Mouse (Mus musculus) megakaryocyte-erythroid progenitor cell, adult 5-6 weeks (primary cell): Measurements from ENCODE around the gene Tbc1d2b. TPM values are rescaled to one million over a fixed set of nuclear protein-coding genes. Genes with fewer than 3 reads are reported as not detected.
A peak's percentile ranks its signal among the peaks of the same experiment; 100 is the strongest.

Experiments used
- ATAC-seq: replicated peaks from 2 replicates; pipeline ENCODE4 v1.8.0; 2016; ENCODE audit warnings: mild to moderate bottlenecking, inconsistent platforms; ENCODE audit not compliant: severe bottlenecking, poor library complexity, low FRiP score, low TSS enrichment
- total RNA-seq, 2 experiments: library from RNA; stranded (forward) in 1 of 2; stranded (reverse) in 1 of 2; fragments of 200-1000, 215-1000 nt in 1 of 2; fragments of >200 nt in 1 of 2; fragmentation: Nextera tagmentation in 1 of 2; gene quantifications; 2 replicates each; pipeline ENCODE4 v1.2.3; 2014 to 2017

Gene Tbc1d2b
- total RNA-seq, 2 experiments from 2014 or later = 31.2 to 66.1 TPM

DNA sequence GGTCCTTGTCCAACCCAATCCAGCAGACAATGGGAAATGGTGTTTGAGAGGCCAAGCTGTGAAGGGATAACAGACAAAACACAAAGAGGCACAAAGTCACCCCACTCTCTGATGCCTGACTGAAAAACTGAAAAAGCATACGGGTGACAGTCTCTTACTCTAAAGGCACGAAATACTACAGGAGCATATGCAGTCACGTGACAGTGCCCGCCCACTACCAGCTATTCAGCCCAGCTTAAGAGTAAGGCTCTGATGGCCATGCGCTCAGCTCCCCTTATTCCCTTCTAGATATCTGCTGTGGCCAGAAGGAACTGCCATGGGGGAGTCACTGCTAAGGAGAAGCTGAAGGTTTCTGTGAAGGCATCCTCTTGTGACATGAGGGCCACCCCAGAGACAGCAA lies 24.8 kb downstream of the Tbc1d2b start:
- no peak for ATAC-seq

GRCm38 (mm10) chr9:90245206-90245605 lies 25.4 kb downstream of the Tbc1d2b start:
- ATAC-seq = no peak

DNA sequence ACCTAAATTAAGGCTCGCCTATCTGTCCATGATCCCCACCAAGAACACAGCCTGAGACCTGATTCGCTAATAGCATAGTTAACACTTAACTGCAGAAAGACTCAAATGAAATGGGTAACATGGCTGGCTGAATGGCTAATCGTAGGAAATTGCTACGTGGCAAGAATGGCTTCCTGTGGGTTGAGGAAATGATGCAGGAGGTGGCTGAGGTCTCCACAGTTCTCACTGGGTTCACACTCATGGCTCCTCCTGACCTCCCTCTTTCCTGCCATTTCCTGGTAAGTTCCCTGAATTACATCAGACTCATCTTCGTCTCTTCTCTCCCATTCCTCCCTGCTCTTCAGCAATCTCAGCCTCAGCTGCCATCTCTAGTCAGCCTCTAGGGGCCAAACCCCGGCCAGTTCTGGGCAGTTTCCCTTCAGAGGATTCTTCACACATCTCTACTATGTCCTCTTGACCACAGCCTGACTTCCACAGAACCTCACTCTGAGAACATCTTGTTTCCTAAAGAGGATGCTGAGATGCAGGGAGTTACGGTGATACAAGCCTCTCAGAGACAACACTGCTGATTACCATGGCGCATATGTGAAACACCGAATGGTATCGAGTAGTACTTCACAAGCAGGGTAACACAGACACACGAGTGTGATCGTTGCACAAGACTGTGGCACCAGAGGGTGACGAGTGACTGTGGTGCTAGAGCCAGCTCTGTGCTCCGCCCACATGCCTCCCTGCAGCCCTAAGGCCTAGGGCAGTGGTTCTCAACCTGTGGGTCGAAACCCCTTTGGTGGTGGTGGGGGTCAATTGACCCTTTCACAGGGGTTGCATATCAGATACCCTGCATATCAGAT lies 26.1 kb downstream of the Tbc1d2b start:
- ATAC-seq = no peak

- peak; percentile 45 for ATAC-seq
Measured at GRCm38 (mm10) chr9:90242855-90243254, 27.7 kb downstream of the Tbc1d2b start.

DNA sequence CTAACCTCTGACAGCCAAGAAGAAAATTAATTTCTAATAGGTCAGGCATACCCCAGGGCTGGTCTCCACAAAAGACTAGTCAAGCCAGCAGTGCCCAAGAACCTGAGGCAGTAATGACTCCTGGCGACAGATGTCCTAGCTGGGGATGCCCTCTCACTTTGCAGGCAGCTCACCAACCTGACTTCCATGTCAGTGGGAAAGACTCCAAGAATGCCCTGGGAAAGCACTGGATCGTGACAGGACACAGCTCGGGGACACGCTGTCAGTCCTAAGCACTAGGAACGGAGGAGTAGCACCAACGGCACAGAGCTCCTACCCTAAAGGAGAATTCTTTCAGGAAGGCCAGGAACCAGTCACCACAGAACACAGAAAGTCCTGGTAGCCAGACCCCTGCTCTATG lies 28.3 kb downstream of the Tbc1d2b start:
- ATAC-seq = no peak

GRCm38 (mm10) chr9:90241618-90242017 lies 29.0 kb downstream of the Tbc1d2b start:
- ATAC-seq = 0 out of 2 replicates have a peak, but pooled peaks have one; percentile 33

- ATAC-seq = no peak
Measured at GRCm38 (mm10) chr9:90241041-90241440, 29.6 kb downstream of the Tbc1d2b start.

- 0 out of 2 replicates have a peak, but pooled peaks have one; percentile 10 for ATAC-seq
Measured at GRCm38 (mm10) chr9:90240560-90240959, 30.0 kb downstream of the Tbc1d2b start.

- peak; percentile 89 for ATAC-seq
Measured at GRCm38 (mm10) chr9:90237232-90238062, 33.2 kb downstream of the Tbc1d2b start.

DNA sequence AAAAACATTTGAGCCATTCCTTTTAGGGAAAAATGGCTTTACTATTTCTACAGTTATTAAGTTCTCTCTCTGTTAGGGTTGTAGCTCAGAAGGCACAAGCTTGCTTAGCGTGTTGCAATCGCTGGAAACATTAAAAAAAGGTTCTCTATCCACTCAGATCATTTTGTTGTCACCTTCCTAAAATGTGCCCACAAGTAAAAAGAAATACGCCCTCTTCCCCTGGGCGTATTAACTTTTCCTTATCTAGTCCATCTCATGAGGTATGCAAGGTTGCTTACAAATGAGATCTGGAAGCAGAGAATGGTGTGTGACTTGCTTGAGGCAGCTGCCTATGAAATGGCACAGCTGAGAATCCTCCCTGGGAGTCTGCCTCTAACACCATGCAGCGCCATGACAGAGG lies 33.8 kb downstream of the Tbc1d2b start:
- ATAC-seq = peak; percentile 18

- ATAC-seq = peak; percentile 25
Measured at GRCm38 (mm10) chr9:90235258-90235882, 35.2 kb downstream of the Tbc1d2b start.

DNA sequence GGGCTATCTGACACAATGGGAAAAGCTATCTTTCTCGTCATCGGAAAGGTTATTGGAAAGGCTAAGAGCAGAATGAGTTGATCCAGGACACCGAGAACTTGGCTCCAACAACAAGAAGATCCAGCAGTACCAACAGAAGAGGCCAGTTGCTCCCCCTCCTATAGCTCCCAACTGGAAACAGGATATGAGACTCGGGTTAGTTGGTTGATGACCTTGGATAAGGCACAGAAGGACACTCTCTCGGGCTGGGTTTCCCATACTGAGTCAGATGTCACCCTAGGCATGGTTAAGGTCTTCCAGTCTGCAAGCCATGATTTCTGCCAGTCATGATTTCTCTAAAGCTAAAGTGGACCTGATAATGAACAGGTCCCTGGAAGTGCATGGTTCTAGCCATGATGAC lies 35.8 kb downstream of the Tbc1d2b start:
- ATAC-seq = no peak

GRCm38 (mm10) chr9:90233906-90234419 lies 36.6 kb downstream of the Tbc1d2b start:
- no peak for ATAC-seq

DNA sequence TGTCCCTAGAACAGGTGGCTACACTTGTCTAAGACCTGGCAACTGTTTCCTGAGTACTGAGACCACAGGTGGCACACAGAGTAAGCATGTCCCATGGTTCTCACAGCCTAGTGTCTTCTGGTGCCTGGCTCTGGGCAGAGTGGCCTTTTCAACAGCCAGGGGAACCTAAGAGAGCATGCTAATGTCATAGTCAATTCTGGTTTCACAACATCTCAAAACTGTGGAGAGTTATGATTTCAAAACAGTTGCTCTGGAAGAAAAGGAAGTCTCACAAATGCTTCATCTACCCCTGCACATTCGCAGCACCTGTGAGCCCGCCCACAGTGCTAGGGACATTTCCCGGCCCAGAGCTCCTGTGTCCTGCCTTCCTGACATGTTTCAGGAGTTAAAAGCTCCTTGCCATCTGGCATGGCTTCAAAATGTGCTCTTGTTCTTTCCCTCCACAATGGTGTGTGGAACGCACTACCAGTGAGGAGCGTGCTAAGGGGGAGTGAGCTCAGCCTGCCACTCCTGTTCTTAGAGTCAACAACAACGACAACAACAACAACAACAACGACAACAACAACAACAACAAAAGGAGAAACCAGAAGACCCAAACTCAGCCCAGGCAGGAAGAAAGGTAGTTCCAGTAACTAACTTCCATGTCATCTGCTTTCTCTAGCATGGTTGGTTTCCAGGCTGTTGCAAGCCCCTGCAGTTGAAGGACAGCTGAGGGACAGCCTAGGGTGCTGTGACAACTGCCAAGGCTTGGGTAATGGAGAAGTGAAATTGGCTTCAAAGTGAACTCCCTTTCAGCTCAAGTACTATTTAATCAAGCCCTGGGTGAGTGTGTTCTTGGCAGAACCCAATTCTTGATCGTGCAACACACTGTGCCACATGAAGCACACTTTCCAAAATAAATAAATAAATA lies 37.6 kb downstream of the Tbc1d2b start:
- ATAC-seq = no peak

DNA sequence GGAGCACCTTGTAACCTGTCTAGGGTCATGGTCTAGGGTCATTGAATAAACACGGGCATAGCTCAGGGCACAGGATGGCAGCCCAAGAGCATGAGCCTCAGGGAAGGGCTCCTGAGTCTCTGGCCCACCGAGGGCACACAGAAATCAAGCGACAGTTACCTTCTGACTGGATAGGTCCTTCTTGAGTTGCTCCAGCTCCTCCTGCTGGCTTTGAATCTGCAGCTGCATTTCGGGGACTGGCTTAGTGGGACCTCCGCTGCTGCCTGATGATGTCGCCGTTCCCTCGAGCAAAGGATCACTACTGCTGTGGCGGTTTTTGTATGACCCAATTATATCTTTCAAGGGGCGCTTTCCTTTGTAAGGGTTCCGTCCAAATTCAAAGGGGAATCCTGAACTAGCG lies 43.4 kb downstream of the Tbc1d2b start:
- ATAC-seq = no peak

DNA sequence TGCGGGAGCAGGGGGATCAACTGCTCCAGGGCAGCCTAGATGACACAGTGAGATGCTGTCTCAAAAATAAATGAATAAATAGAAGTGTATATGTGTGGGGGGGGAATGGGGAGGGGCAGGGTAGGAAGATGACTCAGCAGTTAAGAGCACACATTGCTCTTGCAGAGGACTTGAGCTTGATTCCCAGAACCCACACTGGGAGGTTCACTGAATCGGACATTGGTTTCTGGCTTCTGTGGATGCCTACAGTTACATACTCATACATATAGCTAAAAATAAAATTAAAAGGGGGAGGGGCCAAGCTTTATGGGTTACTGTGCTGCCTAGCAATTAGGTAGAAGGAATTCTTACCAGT lies 43.9 kb downstream of the Tbc1d2b start:
- peak; percentile 27; the same call in 1 of the 2 replicates for ATAC-seq

- ATAC-seq = peak; percentile 32; the same call in 1 of the 2 replicates
Measured at GRCm38 (mm10) chr9:90226081-90226741, 44.4 kb downstream of the Tbc1d2b start.

- no peak for ATAC-seq
Measured at GRCm38 (mm10) chr9:90222275-90222674, 48.3 kb downstream of the Tbc1d2b start.
